Mouse (Mus musculus) bone marrow macrophage, adult 2 months (primary cell): ENCODE results near the gene Chek2. TPM values are rescaled to one million over a fixed set of nuclear protein-coding genes. Genes with fewer than 3 reads are reported as not detected.

Source experiments
- H3K27ac ChIP-seq: 2 replicates; pipeline ENCODE4 v1.5.1; 2012; ENCODE audit warnings: low read depth, low read length; ENCODE audit not compliant: insufficient read depth
- H3K4me1 ChIP-seq: 2 replicates; pipeline ENCODE4 v1.6.1; 2012; ENCODE audit warnings: low read length; ENCODE audit not compliant: control insufficient read depth, insufficient read depth
- H3K4me3 ChIP-seq: 2 replicates; pipeline ENCODE4 v1.5.1; 2012; ENCODE audit warnings: mild to moderate bottlenecking, low read length, moderate library complexity; ENCODE audit not compliant: insufficient read depth
- CTCF ChIP-seq: IDR thresholded peaks from 2 replicates; pipeline ENCODE4 v1.5.1; 2012; ENCODE audit warnings: low read depth, mild to moderate bottlenecking, low read length, moderate library complexity
- POLR2A ChIP-seq: IDR thresholded peaks from 2 replicates; pipeline ENCODE4 v1.6.1; 2012; ENCODE audit warnings: mild to moderate bottlenecking, low read depth, low read length, borderline replicate concordance
- polyA plus RNA-seq: library from polyadenylated mRNA; stranded (reverse); fragments of >200 nt; gene quantifications from 2 replicates; pipeline ENCODE4 v1.2.4, GENCODE M21; 2012; ENCODE audit not compliant: missing spikeins, insufficient read depth, insufficient read length

Chek2 gene
- polyA plus RNA-seq, 1 experiment = 33.5 TPM

- TF ChIP-seq POLR2A (no peak), CTCF (no peak)
- no peak overlapping the region for H3K4me3 ChIP-seq
- H3K4me1 ChIP-seq = no peaks in the 10 kb centered on the region
- H3K27ac ChIP-seq = no peak overlapping the region
These were observed 57.5 kb downstream of the Chek2 start for GRCm38 (mm10) chr5:110897114-110897788.

- Histone ChIP-seq H3K4me1 (no peaks in the 10 kb centered on the region), H3K4me3 (no peak overlapping the region), H3K27ac (no peak overlapping the region)
- TF ChIP-seq CTCF (no peak), POLR2A (no peak)
These were observed 58.4 kb downstream of the Chek2 start for GRCm38 (mm10) chr5:110898169-110898568.

GRCm38 (mm10) chr5:110898785-110899184 is 59.0 kb downstream of the Chek2 start:
- no peak overlapping the region for H3K27ac ChIP-seq
- TF ChIP-seq CTCF = no peak
- TF ChIP-seq POLR2A = no peak
- H3K4me1 ChIP-seq = no peaks in the 10 kb centered on the region
- H3K4me3 ChIP-seq = no peak overlapping the region

GRCm38 (mm10) chr5:110900331-110900730 is 60.6 kb downstream of the Chek2 start:
- Histone ChIP-seq H3K4me3 (no peak overlapping the region), H3K27ac (no peak overlapping the region), H3K4me1 (no peaks in the 10 kb centered on the region)
- TF ChIP-seq CTCF (no peak), POLR2A (no peak)

- no peak overlapping the region for H3K4me3 ChIP-seq
- no peak overlapping the region for H3K27ac ChIP-seq
- no peak for TF ChIP-seq POLR2A
- TF ChIP-seq CTCF = no peak
- peaks cover 14% of the 10 kb centered on the region for H3K4me1 ChIP-seq
These were observed 66.9 kb downstream of the Chek2 start for GRCm38 (mm10) chr5:110906708-110907107.

- TF ChIP-seq POLR2A (no peak), CTCF (no peak)
- Histone ChIP-seq H3K27ac (no peak overlapping the region), H3K4me3 (no peak overlapping the region), H3K4me1 (peaks cover 20% of the 10 kb centered on the region)
These were observed 69.1 kb downstream of the Chek2 start for GRCm38 (mm10) chr5:110908879-110909278.

- Histone ChIP-seq H3K27ac (peak overlapping the region; percentile 28; the same call in 1 of the 2 replicates), H3K4me3 (no peak overlapping the region), H3K4me1 (peaks cover 20% of the 10 kb centered on the region)
- TF ChIP-seq POLR2A (no peak), CTCF (no peak)
These were observed 70.3 kb downstream of the Chek2 start for GRCm38 (mm10) chr5:110909955-110910589.

GRCm38 (mm10) chr5:110914859-110915258 is 75.1 kb downstream of the Chek2 start:
- TF ChIP-seq CTCF (no peak), POLR2A (no peak)
- Histone ChIP-seq H3K27ac (no peak overlapping the region), H3K4me1 (peaks cover 12% of the 10 kb centered on the region), H3K4me3 (no peak overlapping the region)

GRCm38 (mm10) chr5:110916241-110916640 is 76.5 kb downstream of the Chek2 start:
- peaks cover 7% of the 10 kb centered on the region for H3K4me1 ChIP-seq
- TF ChIP-seq CTCF = no peak
- no peak for TF ChIP-seq POLR2A
- no peak overlapping the region for H3K27ac ChIP-seq
- H3K4me3 ChIP-seq = no peak overlapping the region

GRCm38 (mm10) chr5:110919541-110919940 is 79.8 kb downstream of the Chek2 start:
- Histone ChIP-seq H3K27ac (no peak overlapping the region), H3K4me1 (no peaks in the 10 kb centered on the region), H3K4me3 (no peak overlapping the region)
- no peak for TF ChIP-seq CTCF
- no peak for TF ChIP-seq POLR2A
